Comparison of ENCODE assay signal across 8 mouse cellular contexts in the genomic region with DNA sequence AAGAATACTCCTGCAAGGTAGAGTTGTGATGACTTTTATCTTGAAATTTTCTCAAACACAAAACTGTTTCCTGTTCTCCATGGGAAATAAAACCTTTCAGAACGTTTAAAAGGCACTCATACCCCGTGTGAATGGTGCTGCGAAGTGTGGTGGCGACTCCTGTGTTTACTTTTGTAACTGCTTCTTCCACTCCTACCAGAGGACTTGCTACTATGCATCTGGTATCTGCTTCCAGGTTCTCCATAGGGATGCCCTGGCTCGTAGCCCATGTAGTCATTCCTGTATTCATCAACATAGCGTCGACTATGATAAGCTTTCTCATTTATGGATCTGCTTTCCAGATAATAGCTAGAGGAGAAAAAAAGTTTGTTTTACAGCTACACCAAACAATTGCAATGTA. TPM values are rescaled to one million over a fixed set of nuclear protein-coding genes. Genes with fewer than 3 reads are reported as not detected.
DNase-seq lines count a peak whose midpoint lies in the region; ATAC-seq and TF ChIP-seq lines count a peak whose summit lies in the region.
"Had no signal": no experiment of that assay in that cellular context is flagged by ENCODE, and none has a peak within 500 bp of the region (broad histone marks: within the 10 kb centered on the region; RNA-seq: fewer than 3 reads in every experiment).

No protein-coding gene starts in this region.

- H3K9ac ChIP-seq in liver, embryonic 14.5 days (replicated peaks): no peak overlapping the region

- ATAC-seq in liver, embryonic 14.5 days (ENCODE audit: insufficient read depth): no peak

- H3K4me2 ChIP-seq in liver, embryonic 14.5 days (ENCODE audit: low read depth): peak overlapping the region; percentile 3

- peak; percentile 14 for DNase-seq in kidney, postnatal 14 days
- DNase-seq in kidney, adult 2 months: no peak
- peak; percentile 61 for DNase-seq in R1 (ENCODE audit: low read depth, low spot score)
- DNase-seq in cerebellum, adult 8-10 months: peak; percentile 51
- no peak for DNase-seq in liver, embryonic 14.5 days (ENCODE audit: low read depth in 3 of 3, low spot score in 3 of 3)
- DNase-seq in layer of hippocampus, postnatal 10 days (ENCODE audit: low spot score in 2 of 2): no peak
- no peak for DNase-seq in layer of hippocampus, postnatal 14 days (ENCODE audit: low spot score in 2 of 2)
- DNase-seq: adrenal gland, postnatal 14 days had no signal

- no peaks in the 10 kb centered on the region for H3K9me3 ChIP-seq in liver, embryonic 14.5 days (ENCODE audit: control insufficient read depth, low read length)

- TF ChIP-seq CTCF in kidney, adult 2 months (conservative IDR thresholded peaks at IDR 0.05; ENCODE audit: insufficient read depth, insufficient read length, low read depth, low read length): no peak
- no peak for TF ChIP-seq CTCF in liver, embryonic 14.5 days (IDR thresholded peaks at IDR 0.05; ENCODE audit: low read depth)

- no peaks in the 10 kb centered on the region for H3K27me3 ChIP-seq in kidney, adult 2 months (replicated peaks; ENCODE audit: control insufficient read depth, insufficient read depth, low read length)
- no peaks in the 10 kb centered on the region for H3K27me3 ChIP-seq in liver, embryonic 14.5 days (ENCODE audit: control insufficient read depth, insufficient read depth, low read length)

- no peak overlapping the region for H3K27ac ChIP-seq in kidney, adult 2 months (ENCODE audit: insufficient read depth, low read depth, low read length)
- no peak overlapping the region for H3K27ac ChIP-seq in liver, embryonic 14.5 days

- WGBS in kidney, adult 2 months: 13% methylated on average over 7 of the region's 7 CpGs
- 67% methylated on average over 7 of the region's 7 CpGs for WGBS in liver, embryonic 14.5 days (ENCODE audit: insufficient replicate concordance)

- peaks cover 4% of the 10 kb centered on the region; the same call in 1 of the 2 replicates for H3K4me1 ChIP-seq in kidney, adult 2 months (ENCODE audit: control insufficient read depth, insufficient read depth, low read length)
- peaks cover 5 to 10% of the 10 kb centered on the region in 2 experiments; a peak in 3 of 4 replicates for H3K4me1 ChIP-seq in liver, embryonic 14.5 days (replicated peaks; ENCODE audit: control insufficient read depth in 2 of 2, insufficient read depth in 2 of 2, low read length in 1 of 2)

- no peak overlapping the region for H3K4me3 ChIP-seq in kidney, adult 2 months (ENCODE audit: insufficient read depth, low read depth, low read length)
- H3K4me3 ChIP-seq in liver, embryonic 14.5 days (ENCODE audit: insufficient read depth in 1 of 2, low read depth in 2 of 2, low read length in 2 of 2): no peak overlapping the region

- peaks cover 31% of the 10 kb centered on the region for H3K36me3 ChIP-seq in kidney, adult 2 months (ENCODE audit: control insufficient read depth, insufficient read depth, low read length)
- peaks cover 58% of the 10 kb centered on the region for H3K36me3 ChIP-seq in liver, embryonic 14.5 days (replicated peaks; ENCODE audit: control insufficient read depth, insufficient read depth, low read depth)

- no peak for TF ChIP-seq POLR2A in kidney, adult 2 months (IDR thresholded peaks at IDR 0.05; ENCODE audit: low read depth, low read length)

- no peak for TF ChIP-seq EP300 in liver, embryonic 14.5 days (IDR thresholded peaks at IDR 0.05; ENCODE audit: low read depth)

RNA-seq across cellular contexts. Expression of a gene that starts 2.9 kb away (rescaled TPM):
- polyA plus RNA-seq in kidney, adult 2 months (2012; rRNA removed): 35.1 and 45.9 TPM in 2 replicates
- polyA plus RNA-seq in liver, embryonic 14.5 days (2012; rRNA removed): 49.0 and 97.9 TPM in 2 replicates
- 69.3 and 78.5 TPM in 2 replicates for polyA plus RNA-seq in liver, embryonic 14.5 days (2014; fragmentation: Nextera tagmentation; extraction: Ambion mirVana)
- 100 to 1,000 TPM; 138 to 144 TPM for total RNA-seq in layer of hippocampus, postnatal 10 days (2021)
- 100 to 1,000 TPM; 121 to 136 TPM for total RNA-seq in layer of hippocampus, postnatal 14 days (2021)

RNA-seq across cellular contexts. Expression of a gene that starts 24.0 kb away (rescaled TPM):
- 19.7 and 21.3 TPM in 2 replicates for polyA plus RNA-seq in kidney, adult 2 months (2012; rRNA removed)
- 10.3 and 10.7 TPM in 2 replicates for polyA plus RNA-seq in liver, embryonic 14.5 days (2012; rRNA removed)
- 16.5 and 18.0 TPM in 2 replicates for polyA plus RNA-seq in liver, embryonic 14.5 days (2014; fragmentation: Nextera tagmentation; extraction: Ambion mirVana)
- 10 to 100 TPM; 20.2 to 21.5 TPM for total RNA-seq in layer of hippocampus, postnatal 10 days (2021)
- 10 to 100 TPM; 21.4 to 21.8 TPM for total RNA-seq in layer of hippocampus, postnatal 14 days (2021)

RNA-seq across cellular contexts. Expression of a gene that starts 24.3 kb away (rescaled TPM):
- 18.4 and 25.5 TPM in 2 replicates for polyA plus RNA-seq in kidney, adult 2 months (2012; rRNA removed)
- 12.1 and 18.6 TPM in 2 replicates for polyA plus RNA-seq in liver, embryonic 14.5 days (2012; rRNA removed)
- 29.8 and 31.0 TPM in 2 replicates for polyA plus RNA-seq in liver, embryonic 14.5 days (2014; fragmentation: Nextera tagmentation; extraction: Ambion mirVana)
- total RNA-seq in layer of hippocampus, postnatal 10 days (2021): 10 to 100 TPM; 30.1 to 33.0 TPM
- 10 to 100 TPM; 25.5 to 28.3 TPM for total RNA-seq in layer of hippocampus, postnatal 14 days (2021)

RNA-seq across cellular contexts. Expression of a gene that starts 28.3 kb away (rescaled TPM):
- polyA plus RNA-seq in kidney, adult 2 months (2012; rRNA removed): 24.8 and 32.2 TPM in 2 replicates
- 25.8 and 38.3 TPM in 2 replicates for polyA plus RNA-seq in liver, embryonic 14.5 days (2012; rRNA removed)
- polyA plus RNA-seq in liver, embryonic 14.5 days (2014; fragmentation: Nextera tagmentation; extraction: Ambion mirVana): 152 and 153 TPM in 2 replicates
- 100 to 1,000 TPM; 229 to 234 TPM for total RNA-seq in layer of hippocampus, postnatal 10 days (2021)
- total RNA-seq in layer of hippocampus, postnatal 14 days (2021): 100 to 1,000 TPM; 184 to 185 TPM

Comparison
In these comparisons a context has a peak if more than half of its experiments do, and no peak if none do; other contexts are left out.
1. DNase-seq: peak in kidney, postnatal 14 days (single experiment), R1 (single experiment) and cerebellum, adult 8-10 months (single experiment); none in kidney, adult 2 months (single experiment), liver, embryonic 14.5 days (0 of 3), layer of hippocampus, postnatal 10 days (0 of 2) and layer of hippocampus, postnatal 14 days (0 of 2).